Mouse (Mus musculus) heart, embryonic 16.5 days (tissue): ENCODE data around the gene Celf5. TPM values are rescaled to one million over a fixed set of nuclear protein-coding genes. Genes with fewer than 3 reads are reported as not detected.

Source experiments
- ATAC-seq: fragments of 200-750 bp; cut with Nextera tagmentation; replicated peaks from 2 replicates; pipeline ENCODE4 v1.8.0; 2017; ENCODE audit warnings: moderate number of reproducible peaks; ENCODE audit not compliant: insufficient read depth, low FRiP score; ENCODE audit errors: extremely low read depth
- H3K27ac ChIP-seq: fragments of 300-500 bp; sonication (generic); 2 replicates; pipeline ENCODE4 v1.5.1; 2014; ENCODE audit warnings: mild to moderate bottlenecking, low read length, control low read depth, moderate library complexity
- H3K27me3 ChIP-seq: fragments of 300-500 bp; sonication (generic); 2 replicates; pipeline ENCODE4 v1.6.1; 2014; ENCODE audit warnings: low read length, mixed read lengths; ENCODE audit not compliant: control insufficient read depth, insufficient read depth
- H3K36me3 ChIP-seq: fragments of 300-500 bp; sonication (generic); 2 replicates; pipeline ENCODE4 v1.6.1; 2014; ENCODE audit not compliant: control insufficient read depth, insufficient read depth
- H3K4me1 ChIP-seq: fragments of 300-500 bp; sonication (generic); 2 replicates; pipeline ENCODE4 v1.6.1; 2014; ENCODE audit warnings: low read length, mixed read lengths; ENCODE audit not compliant: control insufficient read depth, insufficient read depth
- H3K4me2 ChIP-seq: fragments of 300-500 bp; sonication (generic); 2 replicates; pipeline ENCODE4 v1.6.1; 2014; ENCODE audit warnings: low read depth, mild to moderate bottlenecking, control low read depth, low read length
- H3K4me3 ChIP-seq: fragments of 300-500 bp; sonication (generic); 2 replicates; pipeline ENCODE4 v1.5.1; 2014; ENCODE audit warnings: mild to moderate bottlenecking, control low read depth, low read length
- H3K9ac ChIP-seq: fragments of 300-500 bp; sonication (generic); 2 replicates; pipeline ENCODE4 v1.6.1; 2014; ENCODE audit warnings: low read length, control low read depth
- H3K9me3 ChIP-seq: fragments of 300-500 bp; sonication (generic); replicated peaks from 2 replicates; pipeline ENCODE4 v1.6.1; 2016; ENCODE audit warnings: low read length; ENCODE audit not compliant: control insufficient read depth
- WGBS: fragments of 180-500 bp; shearing (Covaris S2); extraction: QIAGEN DNeasy Blood & Tissue Kit; methylation state at CpG from one replicate; pipeline ENCODE4 v1.1.7; 2014; 5-methylcytosine and 5-hydroxymethylcytosine counted together
- microRNA-seq: library from miRNA; unstranded; fragments of <30 nt; microRNA quantifications from one replicate; pipeline ENCODE4, GENCODE M21; 2017
- polyA plus RNA-seq: library from polyadenylated mRNA; unstranded; fragments of >200 nt; fragmentation: Nextera tagmentation; extraction: Ambion mirVana; gene quantifications from 2 replicates; pipeline ENCODE4 v1.2.1, GENCODE M21; 2015

Gene Celf5
- polyA plus RNA-seq, 1 experiment from 2014 or later: 0.24 TPM

- Histone ChIP-seq H3K36me3 (0 out of 2 replicates have a peak, but pooled peaks cover 2% of the 10 kb centered on the region), H3K4me1 (peaks cover 92% of the 10 kb centered on the region), H3K27me3 (no peaks in the 10 kb centered on the region), H3K9me3 (no peaks in the 10 kb centered on the region), H3K4me2 (peak overlapping the region; percentile 55), H3K4me3 (no peak overlapping the region), H3K9ac (peak overlapping the region; percentile 67), H3K27ac (peak overlapping the region; percentile 100)
- no peak for ATAC-seq
- WGBS: 70% methylated on average over 16 of the region's 16 CpGs
Observed at GRCm38 (mm10) chr10:81412586-81413309, 69.8 kb downstream of the Celf5 start.

- 27% methylated on average over 18 of the region's 18 CpGs for WGBS
- peaks cover 91% of the 10 kb centered on the region for H3K4me1 ChIP-seq
- H3K27ac ChIP-seq: peak overlapping the region; percentile 100
- peak overlapping the region; percentile 13; the same call in 1 of the 2 replicates for H3K4me3 ChIP-seq
- H3K27me3 ChIP-seq: no peaks in the 10 kb centered on the region
- H3K9ac ChIP-seq: peak overlapping the region; percentile 67
- H3K9me3 ChIP-seq: no peaks in the 10 kb centered on the region
- H3K4me2 ChIP-seq: peak overlapping the region; percentile 55
- H3K36me3 ChIP-seq: 0 out of 2 replicates have a peak, but pooled peaks cover 2% of the 10 kb centered on the region
- peak; percentile 50 for ATAC-seq
Observed at GRCm38 (mm10) chr10:81411471-81412400, 70.8 kb downstream of the Celf5 start.

- Histone ChIP-seq H3K27me3 (no peaks in the 10 kb centered on the region), H3K36me3 (peaks cover 6% of the 10 kb centered on the region), H3K9ac (peak overlapping the region; percentile 50), H3K9me3 (no peaks in the 10 kb centered on the region), H3K4me2 (peak overlapping the region; percentile 20; the same call in 1 of the 2 replicates), H3K27ac (peak overlapping the region; percentile 100), H3K4me3 (no peak overlapping the region), H3K4me1 (peaks cover 90% of the 10 kb centered on the region)
- ATAC-seq: no peak
- 50% methylated on average over 9 of the region's 9 CpGs for WGBS
Observed at GRCm38 (mm10) chr10:81410981-81411380, 71.5 kb downstream of the Celf5 start.

- 0 out of 2 replicates have a peak overlapping the region, but pooled peaks have one; percentile 13 for H3K4me3 ChIP-seq
- no peaks in the 10 kb centered on the region for H3K9me3 ChIP-seq
- peak overlapping the region; percentile 51; the same call in 1 of the 2 replicates for H3K9ac ChIP-seq
Observed at GRCm38 (mm10) chr10:81410350-81410749, 72.2 kb downstream of the Celf5 start.

GRCm38 (mm10) chr10:81409330-81409729 lies 73.2 kb downstream of the Celf5 start:
- Histone ChIP-seq H3K27me3 (no peaks in the 10 kb centered on the region), H3K4me1 (peaks cover 81% of the 10 kb centered on the region), H3K9ac (0 out of 2 replicates have a peak overlapping the region, but pooled peaks have one; percentile 18), H3K36me3 (peaks cover 21% of the 10 kb centered on the region), H3K4me3 (no peak overlapping the region; the same call in 1 of the 2 replicates), H3K4me2 (peak overlapping the region; percentile 24; the same call in 1 of the 2 replicates), H3K9me3 (no peaks in the 10 kb centered on the region), H3K27ac (peak overlapping the region; percentile 100)
- WGBS: 37% methylated on average over 8 of the region's 8 CpGs
- no peak for ATAC-seq

More at GRCm38 (mm10) chr10:81410350-81410749, 72.2 kb downstream of the Celf5 start:
- H3K4me2 ChIP-seq: peak overlapping the region; percentile 20; the same call in 1 of the 2 replicates
- H3K27ac ChIP-seq: peak overlapping the region; percentile 100
- WGBS: 61% methylated on average over 4 of the region's 4 CpGs
- H3K36me3 ChIP-seq: peaks cover 11% of the 10 kb centered on the region
- H3K27me3 ChIP-seq: no peaks in the 10 kb centered on the region
- ATAC-seq: no peak
- peaks cover 89% of the 10 kb centered on the region for H3K4me1 ChIP-seq

Small RNAs within 50 kb of the gene (microRNA-seq; reads per million reads assigned to microRNA genes)
- gene Gm25595: not detected
- 1.4 reads per million for gene Mir1191b

Other genes with a start within 250 kb of the Celf5 start
- 5.0 and 6.2 TPM in 2 replicates for gene Zfr2, start 249.6 kb downstream of the Celf5 start, polyA plus RNA-seq
- gene Matk, start 229.8 kb downstream of the Celf5 start, polyA plus RNA-seq: 2.6 and 2.7 TPM in 2 replicates
- gene Mrpl54, start 215.8 kb downstream of the Celf5 start, polyA plus RNA-seq: 230 TPM in 2 replicates
- 62.7 and 63.0 TPM in 2 replicates for gene Apba3, start 215.7 kb downstream of the Celf5 start, polyA plus RNA-seq
- gene Tjp3, start 191.1 kb downstream of the Celf5 start, polyA plus RNA-seq: 4.7 and 5.3 TPM in 2 replicates
- gene Pip5k1c, start 189.7 kb downstream of the Celf5 start, polyA plus RNA-seq: 31.3 and 33.2 TPM in 2 replicates
- gene Cactin, start 161.6 kb downstream of the Celf5 start, polyA plus RNA-seq: 28.1 and 29.6 TPM in 2 replicates
- 15.2 and 16.3 TPM in 2 replicates for gene Tbxa2r, start 154.0 kb downstream of the Celf5 start, polyA plus RNA-seq
- gene Gipc3, start 139.4 kb downstream of the Celf5 start, polyA plus RNA-seq: 0.08 and 0.11 TPM in 2 replicates
- 86.5 and 86.8 TPM in 2 replicates for gene Hmg20b, start 132.2 kb downstream of the Celf5 start, polyA plus RNA-seq
- gene Mfsd12, start 125.2 kb downstream of the Celf5 start, polyA plus RNA-seq: 16.5 and 17.6 TPM in 2 replicates
- 1.8 and 1.9 TPM in 2 replicates for gene 4930404N11Rik, start 116.9 kb downstream of the Celf5 start, polyA plus RNA-seq
- gene Fzr1, start 104.2 kb downstream of the Celf5 start, polyA plus RNA-seq: 74.6 and 82.8 TPM in 2 replicates
- gene Dohh, start 98.3 kb downstream of the Celf5 start, polyA plus RNA-seq: 83.4 and 86.2 TPM in 2 replicates
- gene Gm48551, start 98.2 kb downstream of the Celf5 start, polyA plus RNA-seq: 2.1 and 2.6 TPM in 2 replicates
- gene Gm48552, start 93.7 kb downstream of the Celf5 start, polyA plus RNA-seq: 0.55 and 0.83 TPM in 2 replicates
- gene Smim24, start 89.7 kb downstream of the Celf5 start, polyA plus RNA-seq: 5.0 and 9.2 TPM in 2 replicates
- 54.7 and 61.1 TPM in 2 replicates for gene Nfic, start 27.1 kb downstream of the Celf5 start, polyA plus RNA-seq
- gene Ncln, start 13.7 kb upstream of the Celf5 start, polyA plus RNA-seq: 55.7 and 59.8 TPM in 2 replicates
- gene S1pr4, start 17.4 kb upstream of the Celf5 start, polyA plus RNA-seq: 1.5 and 2.1 TPM in 2 replicates
- 1.1 and 1.3 TPM in 2 replicates for gene Gna15, start 41.5 kb upstream of the Celf5 start, polyA plus RNA-seq
- gene Gna11, start 62.5 kb upstream of the Celf5 start, polyA plus RNA-seq: 57.4 and 59.7 TPM in 2 replicates
- gene Aes, start 76.8 kb upstream of the Celf5 start, polyA plus RNA-seq: 529 and 769 TPM in 2 replicates
- 19.5 and 24.5 TPM in 2 replicates for gene Tle2, start 91.9 kb upstream of the Celf5 start, polyA plus RNA-seq
- gene Tle6, start 118.4 kb upstream of the Celf5 start, polyA plus RNA-seq: 29.6 and 31.0 TPM in 2 replicates
- 1.2 TPM in 2 replicates for gene BC025920, start 123.6 kb upstream of the Celf5 start, polyA plus RNA-seq
- gene Sirt6, start 145.1 kb upstream of the Celf5 start, polyA plus RNA-seq: 22.9 and 26.0 TPM in 2 replicates
- 14.6 and 14.8 TPM in 2 replicates for gene Ankrd24, start 145.8 kb upstream of the Celf5 start, polyA plus RNA-seq
- 3.2 and 4.0 TPM in 2 replicates for gene Gm10778, start 166.3 kb upstream of the Celf5 start, polyA plus RNA-seq
- gene Zfp433, start 222.1 kb upstream of the Celf5 start, polyA plus RNA-seq: 10.2 and 11.6 TPM in 2 replicates